Mouse (Mus musculus) CD8-positive naive resting alpha-beta T cell, adult 2 months (primary cell): Measurements from ENCODE around the gene Hist1h3d.
"Not testable (repeated sequence)": the region's sequence is repeated elsewhere in the genome, so short reads cannot be mapped to it uniquely, and the experiment has no call there.

Source experiments
- DNase-seq, 2 experiments: peaks; one replicate each; pipeline ENCODE4 v3.0.0; 2022; ENCODE audit warnings: low read depth in 2 of 2, low spot score in 2 of 2

The Hist1h3d gene

DNA sequence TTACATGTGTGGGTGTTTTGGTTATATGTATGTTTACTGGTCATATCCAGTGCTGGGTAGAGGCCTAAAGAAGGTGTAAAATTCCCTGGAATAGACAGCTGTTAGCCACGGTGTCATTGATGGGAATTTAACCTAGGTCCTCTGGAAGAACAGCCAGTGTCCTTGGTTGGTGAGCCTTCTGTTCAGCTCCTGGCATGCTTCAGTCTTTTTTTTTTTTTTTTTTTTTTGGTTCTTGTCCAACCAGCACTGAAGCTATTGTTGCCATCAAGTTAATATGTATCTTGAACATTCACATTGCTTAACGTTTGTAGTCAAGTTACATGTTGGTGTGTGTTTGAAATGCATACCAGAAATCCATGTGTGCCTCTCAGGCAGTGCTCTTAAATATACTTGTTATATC is 11.1 kb upstream of the Hist1h3d start:
- no peak for DNase-seq

DNA sequence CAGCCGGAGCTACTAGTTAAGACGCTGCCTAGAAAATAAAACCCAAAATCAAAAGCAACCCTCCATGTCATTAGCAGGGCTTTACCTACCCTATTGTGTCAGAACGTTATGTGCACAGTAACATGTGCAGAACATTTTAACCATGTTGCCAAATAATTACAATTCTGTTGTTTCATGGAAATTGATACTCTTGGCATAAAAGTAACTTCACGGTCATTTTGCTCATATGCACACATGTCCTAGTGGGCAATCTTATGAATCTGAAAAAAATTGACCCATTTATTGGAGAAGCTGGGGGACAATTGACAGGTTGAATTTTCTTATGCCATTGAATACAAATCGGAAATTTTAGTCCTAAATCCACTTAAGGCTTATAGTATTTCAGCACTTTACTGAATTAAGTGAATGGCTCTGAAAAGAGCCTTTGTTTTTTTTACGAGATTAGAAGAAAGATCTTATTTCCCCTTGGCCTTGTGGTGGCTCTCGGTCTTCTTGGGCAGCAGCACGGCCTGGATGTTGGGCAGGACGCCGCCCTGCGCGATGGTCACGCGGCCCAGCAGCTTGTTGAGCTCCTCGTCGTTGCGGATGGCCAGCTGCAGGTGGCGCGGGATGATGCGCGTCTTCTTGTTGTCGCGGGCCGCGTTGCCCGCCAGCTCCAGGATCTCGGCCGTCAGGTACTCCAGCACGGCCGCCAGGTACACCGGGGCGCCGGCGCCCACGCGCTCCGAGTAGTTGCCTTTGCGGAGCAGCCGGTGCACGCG is 5.1 kb upstream of the Hist1h3d start:
- DNase-seq: not testable (repeated sequence)

DNA sequence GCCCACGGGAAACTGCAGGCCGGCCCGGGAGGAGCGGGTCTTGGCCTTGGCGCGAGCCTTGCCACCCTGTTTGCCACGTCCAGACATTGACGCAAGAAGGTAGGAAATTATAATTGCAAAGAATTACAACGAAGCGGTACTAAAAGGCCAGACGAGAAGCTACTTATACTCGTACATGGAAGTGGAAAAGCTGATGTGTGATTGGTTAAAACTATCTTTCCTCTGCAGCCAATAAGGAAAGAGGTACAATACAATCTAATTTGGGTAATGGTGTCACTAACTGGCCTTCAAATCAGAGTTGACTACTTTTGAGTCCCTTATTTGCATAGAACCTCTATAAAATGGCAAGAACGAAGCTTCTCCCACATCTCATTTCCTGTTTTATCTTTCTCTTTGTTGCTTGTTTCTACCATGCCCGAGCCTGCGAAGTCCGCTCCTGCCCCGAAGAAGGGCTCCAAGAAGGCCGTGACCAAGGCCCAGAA is 4.5 kb upstream of the Hist1h3d start, which contains the start of the genes Hist1h2ae and Hist1h2bg:
Gene Hist1h2ae, minus strand, starts transcription at position 199 of the 482 bp plus-strand sequence.
Gene Hist1h2bg, plus strand, starts transcription at position 375 of the 482 bp plus-strand sequence.
- peak; percentile 48 to 67 for DNase-seq

DNA sequence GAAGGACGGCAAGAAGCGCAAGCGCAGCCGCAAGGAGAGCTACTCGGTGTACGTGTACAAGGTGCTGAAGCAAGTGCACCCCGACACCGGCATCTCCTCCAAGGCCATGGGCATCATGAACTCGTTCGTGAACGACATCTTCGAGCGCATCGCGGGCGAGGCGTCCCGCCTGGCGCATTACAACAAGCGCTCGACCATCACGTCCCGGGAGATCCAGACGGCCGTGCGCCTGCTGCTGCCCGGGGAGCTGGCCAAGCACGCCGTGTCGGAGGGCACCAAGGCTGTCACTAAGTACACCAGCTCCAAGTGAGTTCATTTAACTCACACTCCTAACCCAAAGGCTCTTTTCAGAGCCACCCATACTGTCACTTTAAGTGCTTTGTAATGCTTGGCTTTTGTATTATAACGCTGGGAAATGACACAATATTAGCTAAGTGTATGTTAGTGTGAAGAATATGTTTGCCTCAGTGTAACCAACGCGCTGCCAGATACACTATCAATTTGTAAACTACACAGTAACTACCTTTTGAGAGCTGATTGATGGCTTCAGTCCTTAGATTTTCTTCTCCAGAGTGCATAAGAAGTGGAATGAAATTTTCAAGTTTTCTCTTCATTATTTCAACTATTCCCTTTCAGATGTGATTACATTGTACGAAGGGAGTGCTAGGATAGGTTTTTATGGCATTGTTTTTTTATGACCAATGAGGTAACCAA is 3.9 kb upstream of the Hist1h3d start:
- DNase-seq: not testable (repeated sequence)

DNA sequence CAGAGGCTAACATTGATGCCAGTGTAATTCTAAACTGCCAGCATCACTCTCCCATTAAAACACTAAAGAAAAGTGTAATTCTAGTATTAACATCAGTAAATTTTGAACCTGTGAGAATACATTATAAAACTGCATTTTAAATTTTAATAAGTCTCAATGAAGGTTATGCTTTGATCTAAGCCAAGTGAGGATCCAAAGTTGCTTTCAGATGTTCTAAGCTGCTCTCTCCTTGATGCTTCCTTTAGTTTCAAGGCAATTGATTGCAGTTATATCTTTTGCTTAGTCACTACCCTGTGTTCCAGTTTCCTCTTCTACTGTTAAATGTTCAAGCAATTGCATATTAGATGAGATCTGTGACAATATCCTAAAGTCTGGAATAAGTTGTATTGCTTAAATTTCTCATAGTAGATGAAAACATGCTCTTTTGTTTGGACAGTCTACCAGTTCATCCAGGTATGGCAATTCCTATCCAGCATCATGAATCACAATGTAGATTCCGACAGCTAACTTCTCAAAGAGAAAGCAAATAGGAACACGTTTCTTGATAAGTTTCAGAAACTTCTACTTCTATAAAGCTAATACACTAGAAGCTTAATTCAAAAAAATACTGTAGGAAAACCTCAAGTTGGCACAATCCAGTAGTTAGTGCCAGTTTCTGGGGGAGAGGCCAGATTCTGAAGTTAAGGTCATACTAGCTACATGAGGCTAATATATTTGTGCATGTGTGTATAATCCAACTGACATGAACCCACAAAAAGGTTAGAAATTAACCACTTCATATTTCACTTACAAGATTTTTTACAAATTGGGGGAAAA is 3.1 kb upstream of the Hist1h3d start:
- no peak for DNase-seq

DNA sequence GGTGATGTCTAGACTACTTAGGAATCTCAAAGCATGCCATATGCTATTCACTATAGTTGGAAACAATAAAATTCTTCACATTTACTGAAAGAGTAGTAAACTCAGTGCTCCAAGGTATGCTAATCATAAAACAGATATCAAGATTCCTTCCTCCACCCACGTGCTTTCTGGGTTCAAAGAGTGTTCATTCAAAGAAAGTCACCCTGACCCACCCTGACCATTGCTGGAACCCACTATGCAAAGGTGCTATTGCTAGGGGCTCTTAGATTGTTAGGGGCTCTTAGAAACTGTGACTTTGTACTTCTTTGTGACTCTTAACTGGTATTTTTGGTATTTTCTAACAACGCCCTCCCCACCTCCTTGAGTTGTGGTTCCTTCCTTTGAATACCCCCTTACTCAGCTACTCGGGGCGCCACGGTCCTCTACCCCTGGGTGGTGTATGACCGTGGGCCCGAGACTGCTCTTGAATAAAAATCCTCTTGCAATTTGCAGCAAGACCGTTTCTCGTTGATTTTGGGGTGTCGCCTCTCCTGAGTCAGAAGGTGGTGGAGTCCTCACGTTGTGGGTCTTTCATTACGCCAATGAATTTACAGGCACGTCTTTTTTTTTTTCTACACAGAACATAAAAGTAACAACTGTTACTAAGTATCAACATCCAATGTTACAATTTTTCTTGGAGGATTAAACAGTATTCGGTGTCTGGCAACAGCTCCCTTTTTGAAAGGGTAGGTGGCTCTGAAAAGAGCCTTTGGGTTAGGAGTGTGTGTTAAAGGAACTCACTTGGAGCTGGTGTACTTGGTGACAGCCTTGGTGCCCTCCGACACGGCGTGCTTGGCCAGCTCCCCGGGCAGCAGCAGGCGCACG is 2.3 kb upstream of the Hist1h3d start:
- DNase-seq: not testable (repeated sequence)

DNA sequence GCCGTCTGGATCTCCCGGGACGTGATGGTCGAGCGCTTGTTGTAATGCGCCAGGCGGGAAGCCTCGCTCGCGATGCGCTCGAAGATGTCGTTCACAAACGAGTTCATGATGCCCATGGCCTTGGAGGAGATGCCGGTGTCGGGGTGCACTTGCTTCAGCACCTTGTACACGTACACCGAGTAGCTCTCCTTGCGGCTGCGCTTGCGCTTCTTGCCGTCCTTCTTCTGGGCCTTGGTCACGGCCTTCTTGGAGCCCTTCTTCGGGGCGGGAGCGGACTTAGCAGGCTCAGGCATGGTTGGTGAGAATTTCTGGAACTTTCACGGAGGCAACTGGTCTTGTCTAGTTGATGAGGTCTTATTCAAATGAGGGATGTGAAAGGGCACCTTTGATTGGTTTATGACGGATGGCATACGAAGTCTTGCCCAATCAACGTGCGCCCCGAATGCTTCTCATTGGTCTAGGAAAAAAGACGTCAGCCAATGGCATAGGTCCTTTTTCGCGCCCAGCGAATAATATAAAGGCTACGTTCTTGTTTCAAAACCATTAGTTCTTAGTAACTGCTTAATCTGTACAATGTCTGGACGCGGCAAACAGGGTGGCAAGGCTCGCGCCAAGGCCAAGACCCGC is 1.6 kb upstream of the Hist1h3d start, which contains the start of the genes Hist1h2bf and Hist1h2ad:
Gene Hist1h2bf, minus strand, starts transcription at position 299 of the 627 bp plus-strand sequence.
Gene Hist1h2ad, plus strand, starts transcription at position 484 of the 627 bp plus-strand sequence.
- DNase-seq: peak; percentile 68 to 76

- DNase-seq: not testable (repeated sequence)
Observed at GRCm38 (mm10) chr13:23574546-23575170, 905 bp upstream of the Hist1h3d start.

- DNase-seq: not testable (repeated sequence)
Observed at GRCm38 (mm10) chr13:23575864-23576313, 326 bp downstream of the Hist1h3d start.

GRCm38 (mm10) chr13:23576351-23576881 is 853 bp downstream of the Hist1h3d start:
- no peak for DNase-seq

DNA sequence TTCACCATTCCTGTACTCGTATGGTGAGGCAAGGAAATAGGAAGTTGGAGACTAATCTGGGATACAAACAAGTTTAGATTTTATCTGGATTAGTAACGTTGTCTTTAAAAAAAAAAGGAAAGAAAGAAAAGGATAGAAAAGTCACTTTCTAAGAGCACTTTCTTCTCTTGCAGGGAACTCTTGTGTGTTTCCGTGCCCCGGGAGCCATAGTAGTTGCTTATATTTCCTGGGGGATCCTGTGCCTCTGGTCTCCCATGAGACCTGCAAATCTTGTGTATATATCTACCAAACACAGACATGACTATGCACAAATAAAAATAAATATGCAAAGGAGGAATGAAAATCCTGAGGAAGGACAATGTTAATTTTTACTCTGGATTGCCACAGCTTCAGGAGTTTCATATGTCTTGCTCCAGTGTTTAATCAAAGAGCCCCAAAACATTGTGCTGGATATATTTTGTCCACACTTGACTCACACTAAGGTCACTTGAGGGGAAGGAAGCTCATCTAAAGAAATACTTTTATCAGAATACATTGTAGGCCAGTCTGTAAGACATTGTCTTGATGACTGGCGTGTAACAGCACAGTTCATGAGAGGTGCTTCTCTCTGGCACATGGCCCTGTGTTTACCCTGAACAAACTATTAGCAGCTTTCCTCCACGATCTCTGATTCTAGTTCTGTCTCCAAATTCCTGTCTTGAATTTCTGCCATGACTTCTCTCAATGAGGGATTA is 1.5 kb downstream of the Hist1h3d start:
- DNase-seq: no peak

DNA sequence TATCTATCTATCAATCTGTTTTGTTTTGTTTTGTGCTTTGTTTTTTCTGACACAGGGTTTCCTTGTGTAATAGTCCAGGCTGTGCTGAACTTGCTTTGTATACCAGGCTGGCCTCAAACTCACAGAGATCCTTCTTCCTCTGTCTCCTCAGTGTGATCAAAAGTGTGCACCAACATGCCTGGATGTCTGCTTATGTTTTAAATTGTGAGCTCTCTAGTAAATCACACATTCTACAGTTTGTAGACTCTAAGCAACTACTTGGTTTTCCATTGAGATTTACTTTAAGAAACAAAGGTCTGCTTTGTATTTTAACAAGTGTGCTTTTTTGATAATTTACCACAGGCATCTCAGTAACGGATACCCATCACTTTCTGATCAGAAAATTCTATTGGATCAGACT is 2.3 kb downstream of the Hist1h3d start:
- DNase-seq: no peak

- DNase-seq: peak; percentile 85 to 91
Observed at GRCm38 (mm10) chr13:23581408-23582218, 6.0 kb downstream of the Hist1h3d start, which contains the start of gene Hist1h4d. Gene Hist1h4d, plus strand, starts transcription at chr13:23581598.

- DNase-seq: no peak
Observed at GRCm38 (mm10) chr13:23582219-23583056, 6.9 kb downstream of the Hist1h3d start.

DNA sequence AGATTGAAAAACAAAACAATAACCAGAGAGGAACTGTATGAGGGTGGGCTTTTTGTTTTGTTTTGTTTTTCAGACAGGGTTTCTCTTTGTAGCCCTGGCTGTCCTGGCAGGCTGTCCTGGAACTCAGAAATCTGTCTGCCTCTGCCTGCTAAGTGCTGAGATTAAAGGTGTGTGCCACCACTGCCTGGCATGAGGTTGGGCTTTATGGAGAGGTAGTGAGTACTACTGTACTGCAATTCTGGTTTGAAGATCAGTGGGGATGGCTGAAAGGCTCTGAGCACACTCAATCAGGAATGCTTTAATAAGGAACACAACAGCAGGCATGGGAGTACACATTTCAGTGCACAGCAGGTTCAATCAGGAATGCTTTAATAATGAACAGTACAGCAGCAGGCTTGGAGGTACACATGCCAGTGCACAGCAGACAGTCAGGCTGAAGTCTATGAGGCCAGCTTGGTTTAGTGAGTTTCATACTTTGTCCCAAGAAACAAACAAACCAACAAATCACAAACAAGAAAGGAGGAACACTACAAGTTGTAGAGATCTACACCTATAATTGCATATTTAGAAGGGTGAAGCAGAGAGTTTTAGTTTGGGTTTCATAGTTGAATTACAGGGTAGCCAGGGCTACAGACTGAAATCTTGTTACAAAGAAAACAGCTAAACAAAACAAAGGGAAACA is 8.0 kb downstream of the Hist1h3d start:
- DNase-seq: no peak

GRCm38 (mm10) chr13:23584331-23584730 is 8.8 kb downstream of the Hist1h3d start:
- no peak for DNase-seq
